Mouse (Mus musculus): ENCODE data around the gene Slco4c1. TPM values are rescaled to one million over a fixed set of nuclear protein-coding genes. Genes with fewer than 3 reads are reported as not detected.

Gene Slco4c1
- total RNA-seq (2023) = not detected in 4 replicates

DNA sequence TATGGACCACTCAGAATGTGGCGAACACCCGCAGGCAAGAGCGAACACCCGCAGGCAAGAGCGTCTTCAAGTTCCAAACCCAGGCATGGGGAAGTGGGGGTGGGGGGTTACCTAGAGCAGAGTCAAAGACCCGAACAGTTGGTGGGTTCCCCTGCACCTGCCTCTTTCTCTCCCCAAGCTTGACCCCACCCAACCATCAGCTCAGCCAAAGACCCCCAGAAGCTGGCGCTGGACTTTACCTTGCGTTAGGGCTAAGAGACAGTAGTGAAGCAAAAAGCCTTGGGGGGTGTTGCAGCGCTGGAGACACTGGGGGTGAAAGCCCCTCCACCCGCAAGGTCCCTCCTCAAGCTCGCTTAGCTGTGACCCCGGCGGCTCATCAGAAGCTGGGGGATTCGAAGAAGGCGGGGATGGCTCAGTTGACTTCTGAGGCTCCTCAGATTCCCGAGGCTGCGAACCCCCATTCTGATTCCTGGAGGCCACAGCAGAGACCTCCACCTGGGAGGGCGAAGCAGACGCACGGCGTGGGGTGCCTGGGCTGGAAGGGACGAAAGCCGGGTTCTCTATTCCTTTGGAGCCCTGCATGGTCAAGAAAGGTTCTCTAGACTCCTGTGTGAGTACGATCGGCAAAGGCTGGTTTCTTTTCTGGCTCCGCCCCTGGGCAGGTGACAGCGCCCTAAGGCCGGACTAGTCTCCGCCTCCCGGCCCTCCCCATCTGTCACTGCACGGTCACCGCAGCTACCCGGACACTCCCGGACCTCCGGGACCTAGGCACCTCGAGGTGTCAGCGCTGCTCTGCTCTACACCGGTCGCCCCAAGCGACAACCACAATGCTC is at the start of gene Slco4c1:
TSS of gene Slco4c1 (minus strand) at position 644 of the 833 bp plus-strand sequence.

Measured in B cell, adult 62 days (primary cell).